In the genomic region with DNA sequence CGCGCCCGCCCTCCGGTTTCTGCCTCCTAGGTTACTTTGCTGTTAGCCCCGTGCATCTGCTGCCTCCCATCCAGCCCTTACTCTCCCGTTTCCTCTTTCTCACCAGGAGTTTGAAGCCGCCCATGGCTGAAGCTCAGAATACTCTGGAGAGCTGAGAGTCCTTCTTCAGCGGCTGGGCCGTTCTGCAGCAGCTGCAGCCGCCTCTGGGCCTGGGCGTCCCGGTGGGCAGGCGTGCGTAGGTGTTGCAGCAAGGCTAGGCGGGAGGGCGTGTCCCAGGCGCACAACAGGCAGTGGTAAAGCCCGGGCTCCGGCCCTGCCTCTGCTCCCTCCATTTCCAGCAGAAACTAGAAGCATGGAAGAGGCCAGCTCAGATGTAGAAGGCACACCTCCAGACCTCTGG, we compare ENCODE assay signal across 9 mouse cellular contexts. TPM values are rescaled to one million over a fixed set of nuclear protein-coding genes. Genes with fewer than 3 reads are reported as not detected.
DNase-seq lines count a peak whose midpoint lies in the region; ATAC-seq and TF ChIP-seq lines count a peak whose summit lies in the region.
"Had no signal": no experiment of that assay in that cellular context is flagged by ENCODE, and none has a peak within 500 bp of the region (broad histone marks: within the 10 kb centered on the region; RNA-seq: fewer than 3 reads in every experiment).

No protein-coding gene starts in this region.

- no peak for TF ChIP-seq CTCF in liver, postnatal 0 days (IDR thresholded peaks at IDR 0.05; ENCODE audit: low read depth)

- ATAC-seq in frontal cortex, adult (ENCODE audit: low TSS enrichment): peak; percentile 25
- 0 out of 2 replicates have a peak, but pooled peaks have one; percentile 16 for ATAC-seq in liver, embryonic 12.5 days
- ATAC-seq in liver, postnatal 0 days: no peak
- no peak for ATAC-seq in hindbrain, embryonic 13.5 days (ENCODE audit: low FRiP score)
- no peak for ATAC-seq in neural tube, embryonic 15.5 days (ENCODE audit: low FRiP score)

- no peak overlapping the region for H3K27ac ChIP-seq in liver, embryonic 12.5 days
- no peak overlapping the region for H3K27ac ChIP-seq in liver, postnatal 0 days (ENCODE audit: low read depth)
- H3K27ac ChIP-seq in hindbrain, embryonic 13.5 days: peak overlapping the region; percentile 60
- peak overlapping the region; percentile 28; the same call in 1 of the 2 replicates for H3K27ac ChIP-seq in neural tube, embryonic 15.5 days (replicated peaks)

- no peak for TF ChIP-seq EP300 in liver, postnatal 0 days (IDR thresholded peaks at IDR 0.05; ENCODE audit: low read depth)

- H3K27me3 ChIP-seq in liver, embryonic 12.5 days (replicated peaks): peaks cover 64% of the 10 kb centered on the region
- no peaks in the 10 kb centered on the region for H3K27me3 ChIP-seq in liver, postnatal 0 days (ENCODE audit: insufficient read depth, low read length)
- no peaks in the 10 kb centered on the region for H3K27me3 ChIP-seq in hindbrain, embryonic 13.5 days
- no peaks in the 10 kb centered on the region for H3K27me3 ChIP-seq in neural tube, embryonic 15.5 days (replicated peaks)

- no peak overlapping the region for H3K9ac ChIP-seq in liver, embryonic 12.5 days
- H3K9ac ChIP-seq in liver, postnatal 0 days (replicated peaks): no peak overlapping the region
- peak overlapping the region; percentile 43; the same call in 1 of the 2 replicates for H3K9ac ChIP-seq in hindbrain, embryonic 13.5 days
- peak overlapping the region; percentile 26 for H3K9ac ChIP-seq in neural tube, embryonic 15.5 days (replicated peaks)

- peaks cover 20% of the 10 kb centered on the region for H3K4me1 ChIP-seq in liver, embryonic 12.5 days
- no peaks in the 10 kb centered on the region for H3K4me1 ChIP-seq in liver, postnatal 0 days (ENCODE audit: insufficient read depth)
- H3K4me1 ChIP-seq in hindbrain, embryonic 13.5 days (replicated peaks): peaks cover 33% of the 10 kb centered on the region
- H3K4me1 ChIP-seq in neural tube, embryonic 15.5 days: peaks cover 34% of the 10 kb centered on the region

- H3K4me3 ChIP-seq in liver, embryonic 12.5 days: no peak overlapping the region
- H3K4me3 ChIP-seq in liver, postnatal 0 days (ENCODE audit: low read depth, low read length): no peak overlapping the region
- no peak overlapping the region for H3K4me3 ChIP-seq in hindbrain, embryonic 13.5 days
- no peak overlapping the region for H3K4me3 ChIP-seq in neural tube, embryonic 15.5 days (replicated peaks)

- H3K4me2 ChIP-seq in liver, embryonic 12.5 days: peak overlapping the region; percentile 20; the same call in 1 of the 2 replicates
- H3K4me2 ChIP-seq in liver, postnatal 0 days (ENCODE audit: low read depth, low read length): no peak overlapping the region
- no peak overlapping the region for H3K4me2 ChIP-seq in hindbrain, embryonic 13.5 days
- peak overlapping the region; percentile 17; the same call in 1 of the 2 replicates for H3K4me2 ChIP-seq in neural tube, embryonic 15.5 days

- H3K9me3 ChIP-seq in liver, embryonic 12.5 days (replicated peaks): no peaks in the 10 kb centered on the region
- no peaks in the 10 kb centered on the region for H3K9me3 ChIP-seq in liver, postnatal 0 days (ENCODE audit: low read length)
- H3K9me3 ChIP-seq in hindbrain, embryonic 13.5 days: no peaks in the 10 kb centered on the region
- H3K9me3 ChIP-seq in neural tube, embryonic 15.5 days (replicated peaks): no peaks in the 10 kb centered on the region

- DNase-seq in frontal cortex, postnatal 25 days (ENCODE audit: low spot score in 2 of 2): no peak
- no peak for DNase-seq in liver, postnatal 0 days
- no peak for DNase-seq in spleen, postnatal 4 days (ENCODE audit: low spot score in 2 of 2)
- DNase-seq in right cerebral cortex, postnatal 36 days (ENCODE audit: low spot score in 2 of 2): no peak
- DNase-seq: lung, postnatal 14 days had no signal

- H3K36me3 ChIP-seq in liver, embryonic 12.5 days: peaks cover 41% of the 10 kb centered on the region
- H3K36me3 ChIP-seq in liver, postnatal 0 days (replicated peaks; ENCODE audit: insufficient read depth, low read length): no peaks in the 10 kb centered on the region
- peaks cover 84% of the 10 kb centered on the region for H3K36me3 ChIP-seq in hindbrain, embryonic 13.5 days
- H3K36me3 ChIP-seq in neural tube, embryonic 15.5 days: peaks cover 73% of the 10 kb centered on the region

- WGBS in liver, embryonic 12.5 days (ENCODE audit: insufficient replicate concordance): 25% methylated on average over 19 of the region's 19 CpGs
- 37% methylated on average over 18 of the region's 19 CpGs for WGBS in liver, postnatal 0 days (ENCODE audit: insufficient replicate concordance)
- 33% methylated on average over 19 of the region's 19 CpGs for WGBS in hindbrain, embryonic 13.5 days
- WGBS in neural tube, embryonic 15.5 days: 23% methylated on average over 19 of the region's 19 CpGs

RNA-seq across cellular contexts. Expression of gene Zfhx2, which starts 20.4 kb away (rescaled TPM):
- polyA plus RNA-seq in liver, embryonic 12.5 days (2016; fragmentation: Nextera tagmentation; extraction: Ambion mirVana): 2.4 and 2.5 TPM in 2 replicates
- 0.78 and 1.0 TPM in 2 replicates for polyA plus RNA-seq in liver, postnatal 0 days (2015; fragmentation: Nextera tagmentation; extraction: Ambion mirVana)
- 29.4 and 31.9 TPM in 2 replicates for polyA plus RNA-seq in hindbrain, embryonic 13.5 days (2015; fragmentation: Nextera tagmentation; extraction: Ambion mirVana)
- polyA plus RNA-seq in neural tube, embryonic 15.5 days (2015; fragmentation: Nextera tagmentation; extraction: Ambion mirVana): 20.3 and 24.5 TPM in 2 replicates

RNA-seq across cellular contexts. Expression of gene Thtpa, which starts 22.8 kb away (rescaled TPM):
- 6.9 TPM in 2 replicates for polyA plus RNA-seq in liver, embryonic 12.5 days (2016; fragmentation: Nextera tagmentation; extraction: Ambion mirVana)
- polyA plus RNA-seq in liver, postnatal 0 days (2015; fragmentation: Nextera tagmentation; extraction: Ambion mirVana): 5.9 and 7.0 TPM in 2 replicates
- 29.8 and 30.7 TPM in 2 replicates for polyA plus RNA-seq in hindbrain, embryonic 13.5 days (2015; fragmentation: Nextera tagmentation; extraction: Ambion mirVana)
- polyA plus RNA-seq in neural tube, embryonic 15.5 days (2015; fragmentation: Nextera tagmentation; extraction: Ambion mirVana): 27.9 and 31.6 TPM in 2 replicates

RNA-seq across cellular contexts. Expression of gene Ap1g2, which starts 34.6 kb away (rescaled TPM):
- polyA plus RNA-seq in liver, embryonic 12.5 days (2016; fragmentation: Nextera tagmentation; extraction: Ambion mirVana): 34.0 and 34.5 TPM in 2 replicates
- polyA plus RNA-seq in liver, postnatal 0 days (2015; fragmentation: Nextera tagmentation; extraction: Ambion mirVana): 7.8 and 9.6 TPM in 2 replicates
- polyA plus RNA-seq in hindbrain, embryonic 13.5 days (2015; fragmentation: Nextera tagmentation; extraction: Ambion mirVana): 6.5 and 6.6 TPM in 2 replicates
- polyA plus RNA-seq in neural tube, embryonic 15.5 days (2015; fragmentation: Nextera tagmentation; extraction: Ambion mirVana): 6.2 and 12.4 TPM in 2 replicates

RNA-seq across cellular contexts. Expression of gene Jph4, which starts 45.0 kb away (rescaled TPM):
- 0.15 and 0.18 TPM in 2 replicates for polyA plus RNA-seq in liver, embryonic 12.5 days (2016; fragmentation: Nextera tagmentation; extraction: Ambion mirVana)
- not detected in 2 replicates for polyA plus RNA-seq in liver, postnatal 0 days (2015; fragmentation: Nextera tagmentation; extraction: Ambion mirVana)
- polyA plus RNA-seq in hindbrain, embryonic 13.5 days (2015; fragmentation: Nextera tagmentation; extraction: Ambion mirVana): 22.2 and 22.6 TPM in 2 replicates
- polyA plus RNA-seq in neural tube, embryonic 15.5 days (2015; fragmentation: Nextera tagmentation; extraction: Ambion mirVana): 30.6 and 37.0 TPM in 2 replicates

RNA-seq across cellular contexts. Expression of gene Ngdn, which starts 56.5 kb away (rescaled TPM):
- polyA plus RNA-seq in liver, embryonic 12.5 days (2016; fragmentation: Nextera tagmentation; extraction: Ambion mirVana): 55.6 and 57.5 TPM in 2 replicates
- polyA plus RNA-seq in liver, postnatal 0 days (2015; fragmentation: Nextera tagmentation; extraction: Ambion mirVana): 30.6 and 32.0 TPM in 2 replicates
- 53.4 and 53.7 TPM in 2 replicates for polyA plus RNA-seq in hindbrain, embryonic 13.5 days (2015; fragmentation: Nextera tagmentation; extraction: Ambion mirVana)
- 47.6 and 60.4 TPM in 2 replicates for polyA plus RNA-seq in neural tube, embryonic 15.5 days (2015; fragmentation: Nextera tagmentation; extraction: Ambion mirVana)

Comparison
In these comparisons a context has a peak if more than half of its experiments do, and no peak if none do; other contexts are left out.
1. ATAC-seq: peak in frontal cortex, adult (single experiment) and liver, embryonic 12.5 days (single experiment); none in liver, postnatal 0 days (single experiment), hindbrain, embryonic 13.5 days (single experiment) and neural tube, embryonic 15.5 days (single experiment).
2. H3K4me2 ChIP-seq: peak in liver, embryonic 12.5 days (single experiment) and neural tube, embryonic 15.5 days (single experiment); none in liver, postnatal 0 days (single experiment) and hindbrain, embryonic 13.5 days (single experiment).
3. H3K27ac ChIP-seq: peak in hindbrain, embryonic 13.5 days (single experiment) and neural tube, embryonic 15.5 days (single experiment); none in liver, embryonic 12.5 days (single experiment) and liver, postnatal 0 days (single experiment).
4. H3K9ac ChIP-seq: peak in hindbrain, embryonic 13.5 days (single experiment) and neural tube, embryonic 15.5 days (single experiment); none in liver, embryonic 12.5 days (single experiment) and liver, postnatal 0 days (single experiment).